Mouse (Mus musculus) frontal cortex, adult (tissue): ENCODE results near the gene Rpl11.

Source experiments
- ATAC-seq: cut with Nextera tagmentation; 2 replicates; pipeline ENCODE4 v1.9.2; 2017; ENCODE audit warnings: mild to moderate bottlenecking, moderate library complexity, mixed read lengths; ENCODE audit not compliant: low TSS enrichment

Gene Rpl11

GRCm38 (mm10) chr4:136027416-136028131 lies 25.7 kb downstream of the Rpl11 start:
- ATAC-seq = no peak

DNA sequence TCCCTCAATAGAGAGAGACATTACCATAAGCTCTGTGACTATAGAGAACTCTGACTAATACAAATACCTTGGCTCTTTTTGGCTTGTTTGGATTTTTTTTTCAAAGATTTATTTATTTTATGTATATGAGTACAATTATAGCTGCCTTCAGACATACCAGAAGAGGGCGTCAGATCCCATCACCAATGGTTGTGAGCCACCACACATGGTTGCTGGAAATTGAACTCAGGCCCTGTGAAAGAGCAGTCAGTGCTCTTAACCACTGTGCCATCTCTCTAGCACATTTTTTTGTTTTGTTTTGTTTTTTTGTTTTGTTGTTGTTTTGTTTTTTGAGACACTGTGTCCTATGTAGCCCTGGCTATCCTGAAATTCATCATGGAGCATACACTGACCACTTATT lies 27.9 kb downstream of the Rpl11 start:
- ATAC-seq = no peak

GRCm38 (mm10) chr4:136022924-136023323 lies 30.3 kb downstream of the Rpl11 start:
- ATAC-seq = no peak

DNA sequence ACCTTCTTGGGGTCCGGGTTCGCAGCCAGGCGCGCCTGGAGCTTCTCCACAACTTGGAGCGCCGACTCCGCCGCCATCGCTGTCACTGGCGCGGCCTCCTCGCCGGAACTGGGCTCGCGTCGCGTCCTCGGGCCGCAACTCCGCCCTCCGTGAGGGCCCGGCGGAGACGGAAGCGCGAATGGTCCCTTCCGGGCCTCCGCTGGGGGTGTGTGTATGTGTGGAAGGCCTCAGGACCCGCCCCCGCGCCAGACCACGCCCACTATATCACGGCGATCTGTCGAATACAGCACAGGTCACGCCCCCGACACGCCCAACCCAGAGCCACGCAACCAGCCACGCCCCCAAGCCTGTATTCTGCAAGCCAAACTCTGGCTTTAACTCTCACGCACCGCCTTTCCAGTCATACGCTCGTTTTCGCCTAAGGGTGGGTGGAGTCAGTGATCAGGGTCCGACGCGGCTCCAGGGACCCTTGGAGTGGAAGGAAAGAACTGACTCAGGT lies 31.6 kb downstream of the Rpl11 start, which contains the start of gene Eloa:
Gene Eloa (minus strand): TSS at position 215 of the 499 bp plus-strand sequence.
- ATAC-seq = peak; percentile 99

GRCm38 (mm10) chr4:136020743-136021548 lies 32.3 kb downstream of the Rpl11 start:
- ATAC-seq = peak; percentile 21; the same call in 1 of the 2 replicates

DNA sequence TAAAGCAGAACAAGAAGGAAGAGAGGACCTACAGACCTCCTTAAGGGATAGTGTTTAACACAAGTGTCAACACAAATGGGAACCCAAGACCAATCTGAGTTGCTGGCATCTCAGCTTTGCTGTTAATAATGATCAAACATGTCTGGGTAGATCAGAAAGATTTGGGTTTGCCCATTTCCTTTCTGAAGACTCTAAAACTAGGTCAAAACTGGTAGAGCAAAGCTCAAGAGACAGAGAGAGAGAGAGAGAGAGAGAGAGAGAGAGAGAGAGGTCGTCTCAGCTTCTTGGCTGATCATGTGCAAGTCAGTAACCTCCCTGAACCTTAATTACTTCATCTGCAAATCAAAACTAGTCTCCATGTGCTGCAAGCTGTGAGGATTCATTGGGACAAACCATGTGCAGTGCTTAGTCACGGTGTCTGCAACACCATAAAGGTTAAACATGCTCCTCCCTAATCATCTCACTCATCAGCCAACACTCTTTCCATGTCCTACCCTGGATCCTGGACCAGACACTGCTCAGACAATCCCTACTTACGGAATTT lies 37.1 kb downstream of the Rpl11 start:
- no peak for ATAC-seq

- no peak for ATAC-seq
Observed at GRCm38 (mm10) chr4:136010586-136010985, 42.6 kb downstream of the Rpl11 start.

DNA sequence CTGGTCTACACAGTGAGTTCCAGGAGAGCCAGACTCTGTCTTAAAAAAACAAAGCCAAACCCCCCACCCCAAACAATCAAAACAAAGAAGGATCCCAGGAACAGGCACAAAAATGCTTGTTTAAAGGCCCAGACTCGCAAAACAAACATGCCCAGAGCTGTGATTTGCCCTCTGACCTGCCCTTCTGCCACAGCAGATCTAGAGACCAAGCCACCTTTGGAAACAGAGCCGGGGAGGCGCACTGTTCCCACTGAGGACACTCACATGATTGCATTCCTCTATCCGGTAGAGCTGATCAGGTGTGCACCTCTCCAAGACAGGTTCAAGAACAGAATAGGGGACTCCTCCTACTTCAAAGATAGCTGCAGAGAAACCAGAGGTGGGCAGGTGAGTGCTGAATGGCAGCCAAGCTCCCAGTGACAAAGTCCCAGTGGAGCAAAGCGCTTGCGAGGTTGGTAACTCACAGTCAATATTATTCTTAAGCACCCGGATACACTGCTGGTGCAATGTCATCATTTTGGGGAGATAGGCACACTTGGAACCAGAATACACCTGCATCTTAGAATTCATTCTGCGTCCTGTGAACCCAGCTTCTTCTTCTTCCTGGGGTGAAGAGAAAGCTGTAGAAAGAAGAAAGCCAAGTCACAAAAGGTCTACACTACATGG lies 44.3 kb downstream of the Rpl11 start:
- no peak for ATAC-seq

DNA sequence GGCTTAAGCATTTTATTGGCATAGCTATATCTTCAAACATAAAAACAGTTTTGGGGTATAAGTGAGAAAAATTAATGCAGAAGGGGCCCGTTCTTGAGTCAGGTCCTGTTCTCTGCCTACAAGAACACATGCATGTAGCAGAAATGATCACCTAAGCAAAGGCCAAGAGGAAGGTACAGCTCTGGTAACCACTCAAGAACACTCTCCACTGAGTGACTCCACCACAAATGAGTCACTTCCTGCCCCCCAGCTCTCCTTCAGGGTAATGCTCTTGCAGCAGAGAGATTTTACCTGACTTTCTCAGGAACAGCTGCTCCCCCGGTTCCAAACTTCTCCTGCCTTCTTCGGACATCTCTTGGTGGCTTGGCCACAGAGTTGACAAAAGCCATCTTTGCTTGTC lies 46.4 kb downstream of the Rpl11 start:
- ATAC-seq = no peak

DNA sequence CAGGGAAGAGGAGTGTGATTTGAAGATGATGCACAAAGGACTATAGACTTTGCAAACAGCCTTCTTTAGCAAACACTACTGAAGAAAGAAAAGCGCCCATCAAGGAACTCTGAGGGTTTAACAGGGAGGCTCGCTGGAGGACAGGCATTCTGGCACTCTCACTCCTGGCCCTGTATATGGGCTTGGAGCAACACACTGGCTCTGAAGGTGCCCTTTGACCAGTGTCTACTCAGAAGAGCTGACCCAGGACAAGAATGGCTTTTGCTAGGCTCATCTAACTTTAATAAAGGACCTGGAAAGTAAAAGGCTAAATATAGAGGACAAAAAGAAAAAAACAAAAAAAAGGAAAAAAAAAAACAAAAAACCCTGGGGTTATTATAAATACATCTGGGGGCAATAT lies 48.3 kb downstream of the Rpl11 start:
- no peak for ATAC-seq

GRCm38 (mm10) chr4:136004107-136004675 lies 49.0 kb downstream of the Rpl11 start:
- ATAC-seq = no peak

DNA sequence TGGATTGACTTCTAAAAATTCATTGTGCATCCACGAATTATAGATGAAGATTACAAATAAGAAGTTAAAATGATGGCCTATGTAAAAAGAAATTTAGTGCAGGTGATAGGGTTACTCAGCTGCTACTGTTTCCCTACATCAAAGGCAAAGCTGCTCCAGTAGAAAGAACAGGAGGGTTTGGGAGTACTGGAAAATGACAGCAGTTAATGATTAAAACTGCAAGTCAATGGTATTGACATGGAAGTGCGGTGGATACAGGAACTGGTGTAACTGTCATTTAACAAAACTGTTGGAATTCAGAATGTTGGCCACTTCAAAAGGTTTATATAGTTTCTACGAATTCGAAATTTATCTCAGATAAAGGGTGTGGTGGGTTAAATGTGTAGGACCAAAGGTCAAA lies 58.1 kb downstream of the Rpl11 start:
- ATAC-seq = no peak

- no peak for ATAC-seq
Observed at GRCm38 (mm10) chr4:135993941-135994340, 59.3 kb downstream of the Rpl11 start.

GRCm38 (mm10) chr4:135987714-135988113 lies 65.5 kb downstream of the Rpl11 start:
- no peak for ATAC-seq

DNA sequence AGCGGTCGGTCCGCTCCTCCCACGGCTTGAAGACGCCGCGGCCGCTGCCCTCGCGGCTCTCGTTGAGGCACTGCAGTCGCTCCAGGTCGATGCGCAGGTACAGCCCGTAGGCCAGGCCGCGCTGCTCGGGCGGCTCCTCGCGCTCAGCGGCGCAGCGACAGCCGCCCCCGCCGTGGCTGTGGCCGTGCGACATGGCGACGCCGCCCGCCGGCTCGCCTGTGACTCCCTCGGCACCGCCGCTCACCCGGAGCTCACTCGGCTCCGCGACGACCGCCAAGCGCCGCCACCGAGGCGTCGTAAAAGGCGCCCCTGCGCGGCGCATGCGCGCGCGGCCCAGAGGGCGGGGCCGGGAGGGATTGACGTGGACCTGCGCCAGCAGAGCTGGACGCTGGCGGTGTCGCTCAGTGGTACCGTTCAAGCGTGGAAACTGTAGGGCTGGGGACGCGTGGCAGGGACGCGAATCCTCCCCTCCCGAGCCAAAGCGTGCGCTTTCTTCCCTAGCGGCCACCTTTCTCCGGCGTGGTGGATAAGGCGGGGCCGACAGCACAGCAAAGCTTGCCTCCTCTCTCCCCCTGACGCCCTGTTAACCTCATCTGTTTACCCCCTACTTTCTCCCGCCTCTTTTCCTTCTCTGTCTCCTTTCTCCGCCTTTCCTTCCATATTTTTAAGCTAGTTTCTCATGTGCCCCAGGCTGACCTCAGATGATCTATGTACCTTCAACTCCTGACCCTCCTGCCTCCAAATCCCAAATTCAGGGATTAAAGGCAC lies 66.1 kb downstream of the Rpl11 start, which contains the start of gene Pithd1:
Gene Pithd1 (minus strand): TSS at position 322 of the 768 bp plus-strand sequence.
- peak; percentile 85 for ATAC-seq

DNA sequence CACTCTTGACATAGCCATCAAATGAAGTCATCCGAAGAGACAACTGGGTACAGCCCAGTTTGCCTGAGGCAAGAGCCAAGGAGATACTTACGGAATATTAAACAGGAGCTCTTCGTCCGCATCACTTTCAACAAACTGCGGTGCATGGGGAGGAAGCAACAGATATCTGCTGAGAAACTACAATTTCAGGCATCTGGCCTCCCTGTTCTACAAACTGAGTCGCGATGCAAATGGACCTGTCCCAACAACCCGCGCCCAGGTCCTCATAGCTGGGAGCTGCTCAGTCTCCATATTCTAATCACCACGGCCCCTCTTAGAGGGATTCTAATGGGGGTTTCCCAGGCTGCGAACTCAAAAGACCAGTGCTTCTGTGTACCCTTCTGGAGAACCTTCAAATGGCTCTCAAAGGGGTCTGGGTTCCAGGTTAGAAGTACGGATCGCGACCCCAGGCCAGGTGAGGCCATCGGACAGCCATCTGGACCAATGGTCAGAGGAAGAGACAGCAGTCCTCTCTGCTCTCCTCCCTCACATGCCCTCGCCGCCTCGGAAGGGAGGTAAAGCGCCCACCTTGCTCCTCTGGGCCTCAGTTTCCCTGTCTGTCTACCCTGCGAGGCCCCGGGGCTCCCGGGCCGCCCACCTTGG lies 66.8 kb downstream of the Rpl11 start:
- ATAC-seq = no peak

GRCm38 (mm10) chr4:135985769-135986168 lies 67.5 kb downstream of the Rpl11 start:
- no peak for ATAC-seq

DNA sequence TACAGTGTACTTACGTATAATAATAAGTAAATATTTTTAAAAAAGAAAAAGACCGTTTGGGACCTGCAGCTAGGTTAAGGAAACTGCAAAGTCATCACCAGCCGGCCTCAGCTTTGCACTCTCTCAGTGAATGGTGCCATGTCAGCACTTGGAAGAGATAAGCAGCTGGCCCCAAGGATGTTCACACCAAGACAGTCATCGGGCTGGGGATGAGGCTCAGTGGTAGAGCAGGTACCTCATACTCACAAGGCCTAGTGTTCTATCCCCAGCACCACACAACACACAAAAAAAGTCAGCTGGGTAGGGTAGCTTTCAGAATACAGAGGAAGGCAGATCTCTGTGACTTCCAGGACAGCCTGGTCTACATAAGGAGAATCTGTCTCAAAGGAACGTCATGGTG lies 68.0 kb downstream of the Rpl11 start:
- no peak for ATAC-seq

DNA sequence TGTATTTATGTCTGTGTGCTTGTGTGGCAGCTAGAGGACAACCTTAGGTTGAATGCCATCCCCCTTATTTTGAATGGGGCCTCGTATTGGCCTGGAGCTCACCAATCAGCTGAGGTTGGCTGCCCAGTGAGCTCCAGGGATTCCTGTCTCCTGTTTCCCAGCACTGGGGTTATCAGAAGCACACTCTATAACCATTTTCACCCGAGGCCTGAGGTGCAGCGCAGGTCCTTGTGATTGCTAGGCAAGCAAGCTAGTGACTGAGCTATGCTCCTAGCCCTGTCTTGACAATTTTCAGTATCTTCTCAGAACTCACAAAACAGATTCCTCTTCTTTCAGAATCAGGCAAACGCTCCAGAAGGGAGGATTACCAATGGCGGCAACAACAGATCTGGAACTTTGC lies 68.7 kb downstream of the Rpl11 start:
- no peak for ATAC-seq

- ATAC-seq = peak; percentile 96
Observed at GRCm38 (mm10) chr4:135981524-135982063, 71.6 kb downstream of the Rpl11 start.
